Mouse (Mus musculus): ENCODE data around the gene Aox3. TPM values are rescaled to one million over a fixed set of nuclear protein-coding genes. Genes with fewer than 3 reads are reported as not detected.
A peak's percentile ranks its signal among the peaks of the same experiment; 100 is the strongest.

The Aox3 gene
- 0.08 TPM in 2 replicates for total RNA-seq (2012; rRNA removed)
- total RNA-seq (2014; rRNA removed) = 0.08 and 0.43 TPM in 2 replicates
- polyA plus RNA-seq (2012; ENCODE audit: insufficient read length, low read depth) = 0.14 and 0.20 TPM in 2 replicates

DNA sequence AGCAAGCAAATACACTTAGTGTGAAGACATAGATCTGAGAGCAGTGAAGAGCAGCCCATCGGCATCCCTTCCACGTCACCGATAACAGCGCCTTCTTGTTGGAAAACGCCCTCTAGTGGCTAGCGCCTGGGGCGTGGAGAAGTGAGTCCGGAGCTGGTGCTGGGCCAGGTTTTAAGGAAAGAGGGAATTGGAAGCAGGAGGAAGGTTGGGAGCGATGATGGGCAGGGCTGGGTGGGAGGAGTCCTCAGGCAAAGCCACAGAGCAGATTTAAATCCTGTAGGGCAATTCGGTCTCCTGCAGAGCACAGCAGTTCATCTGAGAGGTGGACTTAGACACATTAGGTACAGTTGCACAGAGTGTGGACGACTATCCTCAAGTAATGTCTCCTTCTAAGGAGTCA is at the start of gene Aox3:
Gene Aox3, plus strand, starts transcription at position 251 of the 400 bp plus-strand sequence.
- in situ Hi-C loops (cut with MboI; ENCODE audit: low pct_ligation_motif_present, low pct_unique_long_range_greater_than_20kb, low sequenced_read_pairs) (no loop called here), dilution Hi-C loops (cut with MboI; ENCODE audit: extremely low pct_ligation_motif_present, extremely low pct_unique_long_range_greater_than_20kb, low sequenced_read_pairs) (no loop called here)
- Histone ChIP-seq H3K4me1 (ENCODE audit: control insufficient read depth in 1 of 2, insufficient read depth in 2 of 2) (peaks cover 0 to 10% of the 10 kb centered on the region in 2 experiments; a peak in 2 of 4 replicates), H3K27ac (ENCODE audit: insufficient read depth, low read depth) (no peak within 1 kb of the TSS), H3K36me3 (replicated peaks in 1 of 2; ENCODE audit: control insufficient read depth in 1 of 2, insufficient read depth in 1 of 2, low read length in 1 of 2) (no peaks in the 10 kb centered on the region), H3K4me2 (ENCODE audit: insufficient read depth, low read depth, poor library complexity, severe bottlenecking) (peak within 1 kb of the TSS; percentile 63; the same call in 1 of the 2 replicates), H3K4me3 (replicated peaks in 1 of 3; ENCODE audit: low read depth in 2 of 3, low read length in 2 of 3, poor library complexity in 1 of 3) (no peak within 1 kb of the TSS), H3K27me3 (replicated peaks) (no peaks in the 10 kb centered on the region), H3K9me3 (replicated peaks; ENCODE audit: low read length) (peaks cover 8% of the 10 kb centered on the region), H3K79me2 (replicated peaks; ENCODE audit: control insufficient read depth, extremely low read depth, insufficient read depth, poor library complexity, severe bottlenecking) (no peaks in the 10 kb centered on the region), H3K9ac (ENCODE audit: insufficient read depth, low read depth) (no peak within 1 kb of the TSS)
- DNase-seq (ENCODE audit: extremely low read depth) = peak; percentile 34
- TF ChIP-seq SMC3 (IDR thresholded peaks at IDR 0.05; ENCODE audit: low read depth, low read length) (peak; percentile 65), RAD21 (IDR thresholded peaks at IDR 0.05; ENCODE audit: low read depth, low read length) (peak; percentile 47), UBTF (IDR thresholded peaks at IDR 0.05; ENCODE audit: low read depth, low read length) (no peak), CTCF (conservative IDR thresholded peaks at IDR 0.05 in 1 of 2, IDR thresholded peaks at IDR 0.05 in 1 of 2; ENCODE audit: low read depth in 2 of 2, low read length in 2 of 2) (peak in 1 of 2 experiments; percentile 71; a peak in 2 of 4 replicates), JUN (IDR thresholded peaks at IDR 0.05; ENCODE audit: insufficient read depth, low read depth, low read length) (no peak)

DNA sequence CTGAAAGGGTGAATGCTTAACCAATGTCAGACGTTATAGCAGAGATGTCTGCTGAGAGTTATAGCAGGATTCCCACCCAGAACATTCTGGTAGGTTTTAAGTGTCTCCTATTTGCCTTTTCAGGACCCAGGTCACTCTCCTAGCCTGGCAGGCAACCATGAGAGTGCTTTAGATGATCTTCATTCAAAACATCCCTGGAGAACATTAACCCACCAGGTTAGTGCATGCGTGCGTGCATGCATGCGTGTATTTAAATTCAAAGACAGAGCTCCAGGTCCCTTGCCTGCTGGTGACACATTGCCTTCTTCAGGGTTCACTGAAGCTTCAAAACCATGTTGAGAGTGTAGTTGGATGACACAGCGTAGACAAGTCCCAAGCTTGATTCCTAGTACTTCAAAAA is 47.8 kb upstream of the Aox3 start:
- peaks cover 3 to 8% of the 10 kb centered on the region in 2 experiments; a peak in 3 of 4 replicates for H3K4me1 ChIP-seq (ENCODE audit: control insufficient read depth in 1 of 2, insufficient read depth in 2 of 2)
- no peaks in the 10 kb centered on the region for H3K9me3 ChIP-seq (replicated peaks; ENCODE audit: low read length)
- peak overlapping the region; percentile 57 for H3K4me2 ChIP-seq (ENCODE audit: insufficient read depth, low read depth, poor library complexity, severe bottlenecking)
- DNase-seq (ENCODE audit: extremely low read depth) = peak; percentile 8
- H3K36me3 ChIP-seq (replicated peaks in 1 of 2; ENCODE audit: control insufficient read depth in 1 of 2, insufficient read depth in 1 of 2, low read length in 1 of 2) = no peaks in the 10 kb centered on the region
- no peaks in the 10 kb centered on the region for H3K27me3 ChIP-seq (replicated peaks)
- peak overlapping the region; percentile 6; the same call in 1 of the 2 replicates for H3K9ac ChIP-seq (ENCODE audit: insufficient read depth, low read depth)
- no peak overlapping the region for H3K27ac ChIP-seq (ENCODE audit: insufficient read depth, low read depth)
- in situ Hi-C loops (cut with MboI; ENCODE audit: low pct_ligation_motif_present, low pct_unique_long_range_greater_than_20kb, low sequenced_read_pairs) (no loop called here), dilution Hi-C loops (cut with MboI; ENCODE audit: extremely low pct_ligation_motif_present, extremely low pct_unique_long_range_greater_than_20kb, low sequenced_read_pairs) (no loop called here)
- H3K4me3 ChIP-seq (replicated peaks in 1 of 3; ENCODE audit: low read depth in 2 of 3, low read length in 2 of 3, poor library complexity in 1 of 3) = no peak overlapping the region
- no peaks in the 10 kb centered on the region for H3K79me2 ChIP-seq (replicated peaks; ENCODE audit: control insufficient read depth, extremely low read depth, insufficient read depth, poor library complexity, severe bottlenecking)
- TF ChIP-seq E2F4 (IDR thresholded peaks at IDR 0.05; ENCODE audit: insufficient replicate concordance, low read depth, low read length) (no peak), CHD1 (IDR thresholded peaks at IDR 0.05; ENCODE audit: low read depth, low read length) (no peak), RCOR1 (conservative IDR thresholded peaks at IDR 0.05; ENCODE audit: low read depth, low read length) (no peak), MAFK (IDR thresholded peaks at IDR 0.05; ENCODE audit: insufficient replicate concordance, low read length) (no peak), BHLHE40 (IDR thresholded peaks at IDR 0.05; ENCODE audit: low read depth, low read length) (no peak), SMC3 (IDR thresholded peaks at IDR 0.05; ENCODE audit: low read depth, low read length) (no peak), TBP (conservative IDR thresholded peaks at IDR 0.05; ENCODE audit: low read depth, low read length) (no peak), ZNF384 (IDR thresholded peaks at IDR 0.05; ENCODE audit: low read depth, low read length) (no peak), KAT2A (IDR thresholded peaks at IDR 0.05; ENCODE audit: insufficient replicate concordance, low read length) (no peak), EP300 (IDR thresholded peaks at IDR 0.05; ENCODE audit: low read length) (no peak)

Data from CH12.LX (cell line).